Mouse (Mus musculus) stomach, embryonic 14.5 days (tissue): ENCODE results near the gene Ptpn21. TPM values are rescaled to one million over a fixed set of nuclear protein-coding genes. Genes with fewer than 3 reads are reported as not detected.
A peak's percentile ranks its signal among the peaks of the same experiment; 100 is the strongest.

Experiments
- ATAC-seq: fragments of 200-750 bp; cut with Nextera tagmentation; 2 replicates; pipeline ENCODE4 v1.8.0; 2017; ENCODE audit warnings: low read depth, moderate TSS enrichment; ENCODE audit not compliant: insufficient number of reproducible peaks, insufficient read depth, low FRiP score
- H3K27ac ChIP-seq: fragments of 300-500 bp; sonication (generic); 2 replicates; pipeline ENCODE4 v1.5.1; 2014; ENCODE audit warnings: mild to moderate bottlenecking, low read length, moderate library complexity, mixed read lengths
- H3K27me3 ChIP-seq: fragments of 300-500 bp; sonication (generic); 2 replicates; pipeline ENCODE4 v1.6.1; 2014; ENCODE audit warnings: low read length, control low read depth, mixed read lengths; ENCODE audit not compliant: control insufficient read depth, insufficient read depth
- H3K36me3 ChIP-seq: fragments of 300-500 bp; sonication (generic); 2 replicates; pipeline ENCODE4 v1.6.1; 2014; ENCODE audit warnings: mild to moderate bottlenecking, control low read depth, low read length, moderate library complexity, mixed read lengths; ENCODE audit not compliant: control insufficient read depth, insufficient read depth
- H3K4me1 ChIP-seq: fragments of 300-500 bp; sonication (generic); 2 replicates; pipeline ENCODE4 v1.6.1; 2014; ENCODE audit warnings: low read length, control low read depth, mixed read lengths; ENCODE audit not compliant: control insufficient read depth, insufficient read depth
- H3K4me2 ChIP-seq: fragments of 300-500 bp; sonication (generic); replicated peaks from 2 replicates; pipeline ENCODE4 v1.6.1; 2014; ENCODE audit warnings: low read depth, low read length, control low read depth
- H3K4me3 ChIP-seq: fragments of 300-500 bp; sonication (generic); 2 replicates; pipeline ENCODE4 v1.5.1; 2014; ENCODE audit warnings: low read depth, low read length, control low read depth
- H3K9ac ChIP-seq: fragments of 300-500 bp; sonication (generic); replicated peaks from 2 replicates; pipeline ENCODE4 v1.6.1; 2014; ENCODE audit warnings: low read depth, mild to moderate bottlenecking, control low read depth, low read length, moderate library complexity, mixed read lengths
- H3K9me3 ChIP-seq: fragments of 300-500 bp; sonication (generic); 2 replicates; pipeline ENCODE4 v1.6.1; 2016; ENCODE audit warnings: low read depth, low read length, control low read depth; ENCODE audit not compliant: control insufficient read depth
- WGBS: fragments of 180-500 bp; shearing (Covaris S2); extraction: QIAGEN DNeasy Blood & Tissue Kit; methylation state at CpG from one replicate; pipeline ENCODE4 v1.1.7; 2014; 5-methylcytosine and 5-hydroxymethylcytosine counted together
- polyA plus RNA-seq: library from polyadenylated mRNA; unstranded; fragments of >200 nt; fragmentation: Nextera tagmentation; extraction: Ambion mirVana; gene quantifications from 2 replicates; pipeline ENCODE4 v1.2.1, GENCODE M21; 2014

Gene Ptpn21
- 11.9 and 12.2 TPM in 2 replicates for polyA plus RNA-seq

DNA sequence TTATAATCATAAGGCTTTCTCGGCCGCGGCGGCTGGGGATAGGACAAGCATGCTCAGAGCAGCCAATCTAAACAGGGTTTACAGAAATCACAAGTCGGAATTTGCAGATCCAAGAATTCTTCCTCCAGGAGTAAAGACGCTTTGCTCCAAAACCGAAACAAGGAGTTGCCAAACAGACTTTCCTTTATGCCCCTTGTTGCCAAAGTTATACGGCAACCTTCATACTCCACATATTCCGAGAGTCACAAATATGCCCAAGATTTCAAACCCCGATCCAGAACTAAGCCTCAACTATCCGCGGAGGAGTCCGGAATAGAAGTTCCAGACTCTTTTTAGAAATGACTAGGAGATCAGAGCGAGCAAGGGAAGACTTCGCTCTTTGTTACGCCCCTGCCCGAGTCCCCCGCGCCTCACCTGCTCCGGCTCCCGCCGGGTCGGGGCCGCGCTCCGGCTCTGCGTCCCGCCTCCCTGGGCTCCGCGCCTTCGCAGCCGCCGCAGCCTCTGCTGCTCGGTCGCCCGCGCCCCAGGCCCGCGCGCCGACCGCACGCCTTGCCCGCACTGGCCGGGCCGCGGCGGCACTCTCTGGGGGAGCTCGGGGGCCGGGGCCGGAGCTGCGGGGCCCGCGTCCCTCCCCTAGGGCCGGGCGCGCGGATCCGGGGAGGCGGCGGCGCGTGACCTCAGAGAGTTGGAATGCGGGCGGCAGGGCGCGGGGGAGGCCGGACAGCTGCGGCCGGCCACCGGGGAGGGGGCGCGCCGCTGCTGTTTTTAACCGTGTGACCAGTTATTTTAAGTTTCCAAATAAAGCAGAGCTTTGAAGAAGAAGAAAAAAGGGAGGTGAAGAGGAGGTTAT is at the start of gene Ptpn21:
TSS of gene Ptpn21 (minus strand) at position 455 of the 850 bp plus-strand sequence.
- no peaks in the 10 kb centered on the region for H3K9me3 ChIP-seq
- under 1% methylated on average over 75 of the region's 75 CpGs for WGBS
- peak; percentile 76 for ATAC-seq
- H3K36me3 ChIP-seq: no peaks in the 10 kb centered on the region
- no peaks in the 10 kb centered on the region for H3K27me3 ChIP-seq
- peak within 1 kb of the TSS; percentile 67 for H3K4me3 ChIP-seq
- peaks cover 14% of the 10 kb centered on the region for H3K4me1 ChIP-seq
- peak within 1 kb of the TSS; percentile 87 for H3K9ac ChIP-seq
- H3K4me2 ChIP-seq: peak within 1 kb of the TSS; percentile 59
- peak within 1 kb of the TSS; percentile 94 for H3K27ac ChIP-seq

DNA sequence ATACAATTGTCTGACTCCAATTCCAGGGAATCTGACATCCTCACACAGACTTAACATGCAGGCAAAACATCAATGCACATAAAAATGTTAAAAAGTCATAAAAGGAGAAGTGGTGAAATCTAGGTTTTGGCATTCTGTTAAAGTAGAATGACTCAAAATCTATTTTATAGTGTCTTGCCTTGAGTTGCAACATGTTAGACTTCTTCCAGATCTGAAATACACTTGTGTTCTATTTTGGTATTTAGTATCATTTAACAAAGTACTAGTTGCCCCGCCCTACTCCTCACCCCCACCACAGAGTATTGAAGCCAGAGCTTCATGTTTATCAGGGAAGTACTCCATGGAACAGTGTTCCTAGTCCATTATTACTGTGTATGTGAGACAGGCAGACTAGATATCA is 47.0 kb upstream of the Ptpn21 start:
- ATAC-seq: no peak
- Histone ChIP-seq H3K36me3 (peaks cover 69% of the 10 kb centered on the region), H3K4me3 (no peak overlapping the region), H3K9ac (no peak overlapping the region), H3K27ac (no peak overlapping the region), H3K9me3 (no peaks in the 10 kb centered on the region), H3K4me2 (no peak overlapping the region), H3K27me3 (no peaks in the 10 kb centered on the region), H3K4me1 (no peaks in the 10 kb centered on the region)
- 92% methylated on average over 1 of the region's 1 CpGs for WGBS

DNA sequence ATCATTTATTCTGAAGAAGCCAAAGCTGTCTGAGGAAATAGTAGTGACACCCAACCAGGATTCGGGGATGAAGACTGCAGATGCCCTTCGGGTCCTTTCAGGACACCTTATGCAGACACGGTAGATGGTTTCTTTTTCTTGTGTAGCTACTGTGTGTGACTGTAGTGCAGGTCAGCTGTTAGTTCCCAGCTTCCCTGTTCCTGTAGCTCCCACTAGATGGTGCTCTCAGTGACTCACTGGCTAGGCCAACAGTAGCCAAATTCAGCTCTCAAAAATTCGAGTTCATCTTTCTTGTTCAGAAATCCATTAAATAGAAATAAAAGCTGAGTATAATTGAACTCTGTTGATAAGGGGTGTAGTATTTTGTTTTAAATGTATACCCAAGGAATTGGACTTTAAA is 41.9 kb upstream of the Ptpn21 start:
- H3K4me3 ChIP-seq: no peak overlapping the region
- peaks cover 77% of the 10 kb centered on the region for H3K36me3 ChIP-seq
- ATAC-seq: no peak
- no peak overlapping the region for H3K9ac ChIP-seq
- no peak overlapping the region for H3K4me2 ChIP-seq
- H3K27ac ChIP-seq: no peak overlapping the region
- no peaks in the 10 kb centered on the region for H3K4me1 ChIP-seq
- H3K9me3 ChIP-seq: no peaks in the 10 kb centered on the region
- H3K27me3 ChIP-seq: no peaks in the 10 kb centered on the region
- 79% methylated on average over 4 of the region's 4 CpGs for WGBS

DNA sequence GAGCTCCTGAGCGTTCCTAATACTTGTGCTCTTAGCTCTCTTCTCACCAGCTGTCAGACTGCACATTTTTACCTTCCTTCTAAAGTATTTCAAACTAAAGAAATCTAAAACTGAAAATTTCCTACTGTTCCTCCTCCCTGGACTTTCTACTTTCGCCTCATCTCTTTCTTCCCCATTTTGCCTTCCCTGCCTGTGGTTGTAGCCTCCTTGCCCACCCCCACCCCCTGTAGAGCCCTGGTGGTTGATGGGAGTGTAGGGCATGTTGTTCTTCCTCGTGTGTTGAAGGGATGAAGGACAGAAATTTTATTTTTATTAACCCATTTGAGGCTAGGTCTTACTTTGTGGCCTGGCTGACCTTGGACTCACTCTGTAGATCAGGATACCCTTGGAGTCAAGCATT is 40.3 kb upstream of the Ptpn21 start:
- Histone ChIP-seq H3K27me3 (no peaks in the 10 kb centered on the region), H3K4me1 (no peaks in the 10 kb centered on the region), H3K27ac (no peak overlapping the region), H3K9me3 (no peaks in the 10 kb centered on the region), H3K4me3 (no peak overlapping the region), H3K9ac (no peak overlapping the region), H3K36me3 (peaks cover 68% of the 10 kb centered on the region), H3K4me2 (no peak overlapping the region)
- ATAC-seq: no peak
- 74% methylated on average over 3 of the region's 3 CpGs for WGBS

DNA sequence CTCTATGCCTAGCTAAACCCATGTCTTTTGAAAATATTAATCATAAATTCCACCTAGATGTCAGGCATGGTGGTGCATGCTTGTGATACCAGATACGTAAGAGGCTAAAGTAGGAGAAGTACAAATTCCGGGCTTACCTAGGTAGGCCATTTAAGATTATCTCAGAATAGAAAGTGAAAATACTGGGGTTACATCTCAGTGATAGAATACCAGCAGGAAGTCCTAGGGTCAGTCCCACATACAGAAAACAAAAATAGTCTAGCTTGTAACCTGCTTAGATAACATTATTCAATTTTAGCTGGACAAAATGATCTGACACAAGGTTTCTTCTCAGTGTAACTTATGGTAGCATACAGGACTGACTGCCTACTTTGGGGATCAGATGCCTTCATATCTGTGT is 29.0 kb upstream of the Ptpn21 start:
- 92% methylated on average over 2 of the region's 2 CpGs for WGBS
- Histone ChIP-seq H3K27ac (no peak overlapping the region), H3K9me3 (no peaks in the 10 kb centered on the region), H3K4me3 (no peak overlapping the region), H3K9ac (no peak overlapping the region), H3K4me1 (no peaks in the 10 kb centered on the region), H3K27me3 (no peaks in the 10 kb centered on the region), H3K36me3 (peaks cover 57% of the 10 kb centered on the region), H3K4me2 (no peak overlapping the region)
- ATAC-seq: no peak

DNA sequence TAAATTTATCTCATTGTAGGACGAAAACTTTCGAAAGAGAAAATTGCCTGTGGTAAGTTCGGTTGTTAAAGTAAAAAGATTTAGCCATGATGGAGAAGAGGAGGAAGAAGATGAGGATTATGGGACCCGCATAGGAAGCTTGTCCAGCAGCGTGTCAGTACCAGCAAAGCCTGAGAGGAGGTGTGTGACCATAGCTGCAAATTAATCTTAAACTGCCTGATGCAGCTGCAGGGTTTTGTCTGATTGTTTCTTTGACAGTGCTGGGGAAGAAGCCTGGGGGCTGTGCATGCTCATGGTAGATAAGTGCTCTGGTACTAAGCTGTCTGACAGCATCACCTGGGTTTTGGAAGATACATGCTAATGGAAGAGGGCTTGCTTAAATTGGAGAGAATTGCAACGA is 22.5 kb upstream of the Ptpn21 start:
- 93% methylated on average over 6 of the region's 6 CpGs for WGBS
- Histone ChIP-seq H3K9ac (no peak overlapping the region), H3K27me3 (no peaks in the 10 kb centered on the region), H3K27ac (no peak overlapping the region), H3K9me3 (no peaks in the 10 kb centered on the region), H3K4me2 (no peak overlapping the region), H3K4me1 (no peaks in the 10 kb centered on the region), H3K36me3 (peaks cover 68% of the 10 kb centered on the region), H3K4me3 (no peak overlapping the region)
- ATAC-seq: no peak

DNA sequence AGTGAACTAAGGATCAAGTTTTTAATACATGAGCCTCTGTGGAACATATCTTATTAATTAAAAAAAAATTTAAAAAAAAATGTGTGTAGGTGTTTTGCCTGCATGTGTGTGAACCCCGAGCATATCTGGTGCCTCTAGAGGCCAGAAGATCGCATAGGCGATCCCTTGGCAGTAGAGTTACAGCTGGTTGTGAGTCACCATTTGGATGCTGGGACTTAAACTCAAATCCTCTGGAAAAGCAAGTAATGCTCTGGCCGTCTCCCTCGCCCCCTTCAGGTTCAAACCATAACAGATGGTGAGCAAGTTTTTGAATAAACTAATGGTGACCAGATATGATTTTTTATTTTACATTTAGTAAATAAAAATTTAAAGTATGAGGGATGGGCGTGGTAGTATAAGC is 20.4 kb upstream of the Ptpn21 start:
- Histone ChIP-seq H3K9me3 (no peaks in the 10 kb centered on the region), H3K27me3 (no peaks in the 10 kb centered on the region), H3K9ac (no peak overlapping the region), H3K4me1 (no peaks in the 10 kb centered on the region), H3K27ac (no peak overlapping the region), H3K4me2 (no peak overlapping the region), H3K4me3 (no peak overlapping the region), H3K36me3 (peaks cover 60% of the 10 kb centered on the region)
- ATAC-seq: no peak
- 88% methylated on average over 6 of the region's 6 CpGs for WGBS

DNA sequence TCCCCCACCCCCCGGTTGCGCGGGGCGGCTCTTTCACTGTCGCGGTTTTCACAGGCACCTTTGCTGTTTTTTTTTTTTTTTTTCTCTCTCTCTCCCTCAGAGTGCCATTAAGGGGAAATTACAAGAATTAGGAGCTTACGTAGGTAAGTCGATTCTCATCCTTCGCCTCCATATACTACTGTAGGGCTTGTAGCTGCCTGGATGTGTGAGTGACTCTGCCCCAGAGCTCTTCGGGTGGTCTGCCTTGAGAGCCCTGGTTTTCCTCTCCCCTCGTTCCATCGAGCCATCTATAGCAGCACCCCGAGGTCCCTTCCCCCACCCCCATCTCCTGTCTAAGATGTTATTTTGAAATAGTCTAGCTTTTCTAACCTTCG is 10.2 kb upstream of the Ptpn21 start:
- no peak for ATAC-seq
- peak overlapping the region; percentile 72 for H3K4me2 ChIP-seq
- under 1% methylated on average over 14 of the region's 14 CpGs for WGBS
- H3K4me3 ChIP-seq: peak overlapping the region; percentile 84
- peaks cover 2% of the 10 kb centered on the region; the same call in 1 of the 2 replicates for H3K36me3 ChIP-seq
- H3K4me1 ChIP-seq: peaks cover 17% of the 10 kb centered on the region
- H3K9me3 ChIP-seq: no peaks in the 10 kb centered on the region
- H3K27me3 ChIP-seq: no peaks in the 10 kb centered on the region
- H3K9ac ChIP-seq: peak overlapping the region; percentile 86
- peak overlapping the region; percentile 85 for H3K27ac ChIP-seq
